Mouse (Mus musculus): ENCODE data around the gene Robo3.

DNA sequence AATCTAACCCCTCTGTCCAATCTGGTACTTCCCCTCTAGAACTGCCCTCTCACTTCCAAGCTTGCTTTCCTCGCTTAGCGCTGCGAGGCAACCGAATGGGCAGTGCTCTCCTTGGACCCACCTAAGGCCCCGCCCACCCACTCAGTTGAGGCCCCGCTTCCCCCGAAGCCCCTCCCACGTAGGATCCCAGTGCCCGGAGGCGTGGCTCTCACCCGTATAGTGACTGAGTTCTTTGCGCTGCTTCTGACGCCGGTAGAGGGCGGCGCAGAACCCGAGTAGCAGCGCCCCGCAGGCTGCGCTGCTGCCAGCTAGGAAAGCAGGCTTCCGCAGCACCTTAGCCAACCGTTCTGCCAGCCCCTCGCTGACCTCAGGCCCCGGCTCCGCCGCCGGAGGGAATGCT lies 12.4 kb downstream of the Robo3 start:
- TF ChIP-seq CTCF (IDR thresholded peaks at IDR 0.05; ENCODE audit: extremely low read depth, insufficient read length, insufficient replicate concordance, low read depth, low read length), result peak; percentile 53; the same call in 1 of the 2 replicates
- TF ChIP-seq POLR2A (IDR thresholded peaks at IDR 0.05; ENCODE audit: low read depth, low read length), result no peak
